Mouse (Mus musculus): Measurements from ENCODE around the gene Cnn2. TPM values are rescaled to one million over a fixed set of nuclear protein-coding genes. Genes with fewer than 3 reads are reported as not detected.
A peak's percentile ranks its signal among the peaks of the same experiment; 100 is the strongest.

The Cnn2 gene
- total RNA-seq, 1 experiment = 159 TPM

GRCm38 (mm10) chr10:80021320-80021641, 32.9 kb downstream of the Cnn2 start:
- no peak overlapping the region for H3K4me3 ChIP-seq (ENCODE audit: insufficient read depth in 1 of 2, low read depth in 1 of 2, low read length in 2 of 2, poor library complexity in 1 of 2, severe bottlenecking in 1 of 2)
- peaks cover 0 to 43% of the 10 kb centered on the region in 2 experiments; a peak in 3 of 4 replicates for H3K4me1 ChIP-seq (ENCODE audit: control insufficient read depth in 2 of 2, insufficient read depth in 2 of 2, low read length in 2 of 2, poor library complexity in 1 of 2)
- TF ChIP-seq CHD2 (IDR thresholded peaks at IDR 0.05; ENCODE audit: low read depth, low read length) (no peak), ZNF384 (IDR thresholded peaks at IDR 0.05; ENCODE audit: low read depth, low read length) (no peak), HCFC1 (IDR thresholded peaks at IDR 0.05; ENCODE audit: borderline replicate concordance, insufficient read depth, low read length) (no peak), ZC3H11A (IDR thresholded peaks at IDR 0.05; ENCODE audit: borderline replicate concordance, low read depth, low read length) (no peak), MAFK (IDR thresholded peaks at IDR 0.05; ENCODE audit: insufficient read depth, low read depth, low read length) (no peak)
- no peaks in the 10 kb centered on the region for H3K9me3 ChIP-seq (ENCODE audit: control insufficient read depth, insufficient read depth, low read depth, low read length)
- H3K36me3 ChIP-seq (ENCODE audit: control insufficient read depth, insufficient read depth, low read length, poor library complexity, severe bottlenecking) = peaks cover 3% of the 10 kb centered on the region; the same call in 1 of the 2 replicates
- in situ Hi-C loops (cut with MboI; ENCODE audit: low sequenced_read_pairs in 2 of 2, unreplicated experiment in 2 of 2) = no loop called here
- H3K27ac ChIP-seq (ENCODE audit: insufficient read depth, low read depth, low read length, poor library complexity, severe bottlenecking) = no peak overlapping the region
- no peak overlapping the region for H3K9ac ChIP-seq (ENCODE audit: insufficient read depth, low read depth, low read length, poor library complexity, severe bottlenecking)
- no peak for DNase-seq (ENCODE audit: low read depth, low spot score)

- TF ChIP-seq HCFC1 (IDR thresholded peaks at IDR 0.05; ENCODE audit: borderline replicate concordance, insufficient read depth, low read length) (no peak), ZC3H11A (IDR thresholded peaks at IDR 0.05; ENCODE audit: borderline replicate concordance, low read depth, low read length) (no peak), CHD2 (IDR thresholded peaks at IDR 0.05; ENCODE audit: low read depth, low read length) (no peak), ZNF384 (IDR thresholded peaks at IDR 0.05; ENCODE audit: low read depth, low read length) (no peak), MAFK (IDR thresholded peaks at IDR 0.05; ENCODE audit: insufficient read depth, low read depth, low read length) (no peak)
- Histone ChIP-seq H3K4me3 (ENCODE audit: insufficient read depth in 1 of 2, low read depth in 1 of 2, low read length in 2 of 2, poor library complexity in 1 of 2, severe bottlenecking in 1 of 2) (no peak overlapping the region), H3K4me1 (ENCODE audit: control insufficient read depth in 2 of 2, insufficient read depth in 2 of 2, low read length in 2 of 2, poor library complexity in 1 of 2) (peaks cover 0 to 44% of the 10 kb centered on the region in 2 experiments; a peak in 3 of 4 replicates), H3K27ac (ENCODE audit: insufficient read depth, low read depth, low read length, poor library complexity, severe bottlenecking) (no peak overlapping the region), H3K9ac (ENCODE audit: insufficient read depth, low read depth, low read length, poor library complexity, severe bottlenecking) (no peak overlapping the region), H3K9me3 (ENCODE audit: control insufficient read depth, insufficient read depth, low read depth, low read length) (no peaks in the 10 kb centered on the region), H3K36me3 (ENCODE audit: control insufficient read depth, insufficient read depth, low read length, poor library complexity, severe bottlenecking) (peaks cover 3% of the 10 kb centered on the region; the same call in 1 of the 2 replicates)
- in situ Hi-C loops (cut with MboI; ENCODE audit: low sequenced_read_pairs in 2 of 2, unreplicated experiment in 2 of 2) = no loop called here
- no peak for DNase-seq (ENCODE audit: low read depth, low spot score)
Measured at GRCm38 (mm10) chr10:80022164-80022563, 33.8 kb downstream of the Cnn2 start.

GRCm38 (mm10) chr10:80022806-80023205, 34.4 kb downstream of the Cnn2 start:
- peaks cover 3% of the 10 kb centered on the region; the same call in 1 of the 2 replicates for H3K36me3 ChIP-seq (ENCODE audit: control insufficient read depth, insufficient read depth, low read length, poor library complexity, severe bottlenecking)
- in situ Hi-C loops (cut with MboI; ENCODE audit: low sequenced_read_pairs in 2 of 2, unreplicated experiment in 2 of 2) = no loop called here
- DNase-seq (ENCODE audit: low read depth, low spot score) = no peak
- no peak overlapping the region for H3K9ac ChIP-seq (ENCODE audit: insufficient read depth, low read depth, low read length, poor library complexity, severe bottlenecking)
- TF ChIP-seq ZNF384 (IDR thresholded peaks at IDR 0.05; ENCODE audit: low read depth, low read length) = no peak
- no peak for TF ChIP-seq MAFK (IDR thresholded peaks at IDR 0.05; ENCODE audit: insufficient read depth, low read depth, low read length)
- TF ChIP-seq CHD2 (IDR thresholded peaks at IDR 0.05; ENCODE audit: low read depth, low read length) = no peak
- no peaks in the 10 kb centered on the region for H3K9me3 ChIP-seq (ENCODE audit: control insufficient read depth, insufficient read depth, low read depth, low read length)
- no peak overlapping the region for H3K27ac ChIP-seq (ENCODE audit: insufficient read depth, low read depth, low read length, poor library complexity, severe bottlenecking)
- peaks cover 0 to 45% of the 10 kb centered on the region in 2 experiments; a peak in 3 of 4 replicates for H3K4me1 ChIP-seq (ENCODE audit: control insufficient read depth in 2 of 2, insufficient read depth in 2 of 2, low read length in 2 of 2, poor library complexity in 1 of 2)
- H3K4me3 ChIP-seq (ENCODE audit: insufficient read depth in 1 of 2, low read depth in 1 of 2, low read length in 2 of 2, poor library complexity in 1 of 2, severe bottlenecking in 1 of 2) = no peak overlapping the region

- no peaks in the 10 kb centered on the region for H3K9me3 ChIP-seq (ENCODE audit: control insufficient read depth, insufficient read depth, low read depth, low read length)
- H3K4me3 ChIP-seq (ENCODE audit: insufficient read depth in 1 of 2, low read depth in 1 of 2, low read length in 2 of 2, poor library complexity in 1 of 2, severe bottlenecking in 1 of 2) = no peak overlapping the region
- peaks cover 3% of the 10 kb centered on the region; the same call in 1 of the 2 replicates for H3K36me3 ChIP-seq (ENCODE audit: control insufficient read depth, insufficient read depth, low read length, poor library complexity, severe bottlenecking)
- H3K4me1 ChIP-seq (ENCODE audit: control insufficient read depth in 2 of 2, insufficient read depth in 2 of 2, low read length in 2 of 2, poor library complexity in 1 of 2) = peaks cover 0 to 49% of the 10 kb centered on the region in 2 experiments; a peak in 3 of 4 replicates
- DNase-seq (ENCODE audit: low read depth, low spot score) = no peak
- in situ Hi-C loops (cut with MboI; ENCODE audit: low sequenced_read_pairs in 2 of 2, unreplicated experiment in 2 of 2) = no loop called here
- H3K27ac ChIP-seq (ENCODE audit: insufficient read depth, low read depth, low read length, poor library complexity, severe bottlenecking) = no peak overlapping the region
- H3K9ac ChIP-seq (ENCODE audit: insufficient read depth, low read depth, low read length, poor library complexity, severe bottlenecking) = no peak overlapping the region
- TF ChIP-seq CHD2 (IDR thresholded peaks at IDR 0.05; ENCODE audit: low read depth, low read length) = peak; percentile 59; the same call in 1 of the 2 replicates
- TF ChIP-seq HCFC1 (IDR thresholded peaks at IDR 0.05; ENCODE audit: borderline replicate concordance, insufficient read depth, low read length) = no peak
Measured at GRCm38 (mm10) chr10:80023758-80024157, 35.4 kb downstream of the Cnn2 start.

Data from ES-E14 (cell line).